In genomic region chr3:142975606-142976005, GRCm38 (mm10) we compare ENCODE assay signal across 14 mouse cellular contexts.
"Had no signal": no experiment of that assay in that cellular context is flagged by ENCODE, and none has a peak within 500 bp of the region (broad histone marks: within the 10 kb centered on the region; RNA-seq: fewer than 3 reads in every experiment).

No protein-coding gene starts in this region.

- H3K4me3 ChIP-seq: limb, embryonic 13.5 days; midbrain, embryonic 10.5 days; myocyte; neural tube, embryonic 15.5 days had no signal

- H3K27ac ChIP-seq: limb, embryonic 13.5 days; liver, embryonic 14.5 days; midbrain, embryonic 10.5 days; neural tube, embryonic 15.5 days had no signal

- H3K9ac ChIP-seq: limb, embryonic 13.5 days; liver, embryonic 14.5 days; neural tube, embryonic 15.5 days had no signal

- H3K9me3 ChIP-seq: limb, embryonic 13.5 days; midbrain, embryonic 10.5 days; neural tube, embryonic 15.5 days had no signal

- H3K4me1 ChIP-seq: limb, embryonic 13.5 days had no signal

- DNase-seq: kidney, adult 11 months; layer of hippocampus, adult 9-11 months; layer of hippocampus, postnatal 36 days; lung, adult 18-20 months; lung, postnatal 14 days; midbrain, embryonic 14.5 days; right cerebral cortex, adult 18-20 months; right cerebral cortex, postnatal 25 days; thymus, postnatal 4 days had no signal

- H3K27me3 ChIP-seq: limb, embryonic 13.5 days; neural tube, embryonic 15.5 days had no signal

- H3K36me3 ChIP-seq: limb, embryonic 13.5 days; midbrain, embryonic 10.5 days; neural tube, embryonic 15.5 days had no signal

- H3K4me2 ChIP-seq: limb, embryonic 13.5 days; neural tube, embryonic 15.5 days had no signal
